Comparison of ENCODE assay signal across 10 mouse cellular contexts in the genomic region with DNA sequence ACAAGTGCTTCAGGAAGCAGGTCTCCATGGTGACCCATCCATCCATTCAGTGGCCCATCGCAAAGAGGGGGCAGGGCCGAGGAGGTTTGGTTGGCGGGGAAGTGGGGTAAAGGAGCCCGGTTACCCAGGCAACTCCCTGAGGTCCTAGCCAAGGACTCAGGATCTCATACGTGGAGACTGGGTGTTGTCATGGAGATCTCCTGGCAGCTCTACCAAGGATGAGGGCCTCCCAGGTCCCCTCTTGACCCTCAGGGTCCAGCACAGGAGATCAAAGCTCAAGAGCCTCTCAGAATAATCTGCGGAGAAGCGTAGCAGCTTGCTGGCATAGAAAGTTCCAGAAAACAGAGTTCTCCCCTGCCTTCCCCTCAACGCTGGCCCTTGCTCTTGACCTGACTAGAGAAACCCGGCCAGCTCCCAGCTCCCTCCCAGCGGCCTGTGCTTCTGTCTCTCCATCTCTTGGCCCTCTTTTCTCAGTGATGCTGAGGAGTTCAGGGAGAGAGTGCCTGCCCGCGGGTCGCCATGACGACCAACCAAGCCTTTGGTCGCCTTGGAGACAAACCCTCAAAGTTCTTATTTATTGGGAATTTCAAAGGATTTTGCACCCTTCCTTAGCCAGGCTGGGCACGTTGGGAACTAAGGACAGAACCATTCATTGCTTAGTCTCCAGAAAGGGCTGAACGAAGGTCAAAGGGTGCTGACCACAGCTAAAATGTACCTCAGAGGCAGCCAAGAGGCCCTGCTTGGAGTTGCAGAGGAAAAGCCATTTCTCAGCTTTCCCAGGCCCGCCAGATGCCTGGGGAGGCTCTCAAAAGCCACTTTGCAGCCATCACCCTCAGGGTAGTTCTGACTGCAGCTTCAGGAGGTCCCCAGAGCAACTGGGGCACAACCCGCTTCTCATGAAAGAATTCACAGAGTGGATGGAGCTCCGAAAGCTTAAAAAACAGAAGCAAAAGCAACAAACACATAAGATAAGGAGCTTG.
DNase-seq lines count a peak whose midpoint lies in the region; ATAC-seq lines count a peak whose summit lies in the region.
"Had no signal": no experiment of that assay in that cellular context is flagged by ENCODE, and none has a peak within 500 bp of the region (broad histone marks: within the 10 kb centered on the region; RNA-seq: fewer than 3 reads in every experiment).

No protein-coding gene starts in this region.

- ATAC-seq in frontal cortex, adult (ENCODE audit: low TSS enrichment), result peak; percentile 80
- peak; percentile 83 for ATAC-seq in neural tube, embryonic 11.5 days (ENCODE audit: insufficient read depth, low FRiP score, low TSS enrichment)
- ATAC-seq in liver, embryonic 11.5 days (replicated peaks; ENCODE audit: low FRiP score), result no peak

- H3K9ac ChIP-seq in neural tube, embryonic 11.5 days (ENCODE audit: low read length), result no peak overlapping the region
- no peak overlapping the region for H3K9ac ChIP-seq in liver, embryonic 11.5 days (ENCODE audit: low read depth, low read length)
- H3K9ac ChIP-seq: limb, embryonic 15.5 days had no signal

- peak; percentile 58 for DNase-seq in cerebellum, adult 9-11 months
- DNase-seq in layer of hippocampus, postnatal 25 days (ENCODE audit: extremely low spot score in 1 of 2, low spot score in 1 of 2), result peak; percentile 63 to 64
- DNase-seq in neural tube, embryonic 11.5 days (ENCODE audit: low spot score), result peak; percentile 84
- DNase-seq in adrenal gland, postnatal 25 days, result no peak
- DNase-seq in heart, adult 11 months, result no peak
- DNase-seq in liver, embryonic 11.5 days (ENCODE audit: low spot score), result no peak
- no peak for DNase-seq in heart, adult 18-20 months
- DNase-seq: gastrocnemius, adult 2 months had no signal

- H3K27me3 ChIP-seq in neural tube, embryonic 11.5 days (ENCODE audit: control insufficient read depth, insufficient read depth, low read length), result no peaks in the 10 kb centered on the region
- H3K27me3 ChIP-seq in liver, embryonic 11.5 days (replicated peaks; ENCODE audit: control insufficient read depth, insufficient read depth, low read length), result no peaks in the 10 kb centered on the region
- H3K27me3 ChIP-seq: limb, embryonic 15.5 days had no signal

- WGBS in neural tube, embryonic 11.5 days, result 22% methylated on average over 20 of the region's 20 CpGs
- 49% methylated on average over 20 of the region's 20 CpGs for WGBS in liver, embryonic 11.5 days

- H3K4me3 ChIP-seq in neural tube, embryonic 11.5 days (ENCODE audit: low read depth, low read length), result no peak overlapping the region
- no peak overlapping the region for H3K4me3 ChIP-seq in liver, embryonic 11.5 days (ENCODE audit: low read depth, low read length)
- H3K4me3 ChIP-seq: gastrocnemius, adult 2 months; limb, embryonic 15.5 days had no signal

- peak overlapping the region; percentile 85 for H3K27ac ChIP-seq in neural tube, embryonic 11.5 days (ENCODE audit: low read depth, low read length)
- H3K27ac ChIP-seq in liver, embryonic 11.5 days (ENCODE audit: low read depth, low read length), result no peak overlapping the region
- H3K27ac ChIP-seq: gastrocnemius, adult 2 months; limb, embryonic 15.5 days had no signal

- H3K4me2 ChIP-seq in neural tube, embryonic 11.5 days (ENCODE audit: low read depth), result 0 out of 2 replicates have a peak overlapping the region, but pooled peaks have one; percentile 2
- no peak overlapping the region for H3K4me2 ChIP-seq in liver, embryonic 11.5 days
- H3K4me2 ChIP-seq: limb, embryonic 15.5 days had no signal

- H3K36me3 ChIP-seq in neural tube, embryonic 11.5 days (ENCODE audit: control insufficient read depth, insufficient read depth, low read length), result no peaks in the 10 kb centered on the region
- no peaks in the 10 kb centered on the region for H3K36me3 ChIP-seq in liver, embryonic 11.5 days (ENCODE audit: control insufficient read depth, insufficient read depth, low read length)
- H3K36me3 ChIP-seq: limb, embryonic 15.5 days had no signal

- peaks cover 17% of the 10 kb centered on the region for H3K4me1 ChIP-seq in neural tube, embryonic 11.5 days (ENCODE audit: control insufficient read depth, insufficient read depth, low read length)
- no peaks in the 10 kb centered on the region for H3K4me1 ChIP-seq in liver, embryonic 11.5 days (replicated peaks; ENCODE audit: control insufficient read depth, insufficient read depth, low read length)
- H3K4me1 ChIP-seq: limb, embryonic 15.5 days had no signal

- H3K9me3 ChIP-seq in neural tube, embryonic 11.5 days (ENCODE audit: control insufficient read depth, low read length), result no peaks in the 10 kb centered on the region
- H3K9me3 ChIP-seq in liver, embryonic 11.5 days (ENCODE audit: control insufficient read depth, low read length), result no peaks in the 10 kb centered on the region
- H3K9me3 ChIP-seq: limb, embryonic 15.5 days had no signal

Comparison
In these comparisons a context has a peak if more than half of its experiments do, and no peak if none do; other contexts are left out.
1. DNase-seq: peak in cerebellum, adult 9-11 months (single experiment), layer of hippocampus, postnatal 25 days (2 of 2) and neural tube, embryonic 11.5 days (single experiment); none in adrenal gland, postnatal 25 days (single experiment), heart, adult 11 months (single experiment), liver, embryonic 11.5 days (single experiment) and heart, adult 18-20 months (0 of 2).